Mouse (Mus musculus): ENCODE measurements around the gene Hinfp. TPM values are rescaled to one million over a fixed set of nuclear protein-coding genes. Genes with fewer than 3 reads are reported as not detected.
A peak's percentile ranks its signal among the peaks of the same experiment; 100 is the strongest.
"Not testable (repeated sequence)": the region's sequence is repeated elsewhere in the genome, so short reads cannot be mapped to it uniquely, and the experiment has no call there.

The Hinfp gene
- total RNA-seq (2021), result 10 to 100 TPM; 15.4 to 16.3 TPM

DNA sequence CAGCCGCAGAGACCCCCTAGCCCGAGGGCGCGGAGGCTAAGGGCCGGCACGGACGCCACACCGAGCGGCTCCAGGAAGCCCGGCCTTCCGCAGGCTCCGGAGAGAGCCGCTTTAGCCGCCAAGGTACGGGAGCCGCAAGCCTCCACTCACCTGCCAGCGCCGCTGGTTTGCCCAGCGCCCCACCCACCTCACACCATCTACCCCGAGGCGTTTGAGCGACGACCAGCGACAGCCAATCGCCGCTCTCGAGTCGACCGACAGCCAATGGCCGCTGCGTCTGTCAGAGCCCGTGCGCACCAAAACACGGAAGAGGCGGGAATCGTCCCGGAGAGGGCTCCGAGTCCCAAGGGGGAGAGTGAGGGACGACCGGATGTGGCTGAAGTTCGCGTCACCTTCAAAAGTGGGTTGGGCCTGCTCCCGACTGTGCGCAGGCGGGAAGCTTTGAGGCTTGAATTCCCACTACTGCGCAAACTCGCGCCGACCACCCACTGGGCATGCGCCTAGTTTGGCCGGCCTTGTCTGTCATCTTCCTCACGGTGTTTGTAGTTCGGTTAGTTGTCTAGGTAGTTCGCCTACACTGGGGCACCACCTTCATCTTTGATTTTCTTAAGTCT is at the start of gene Hinfp:
TSS of gene Hinfp (minus strand) at position 206 of the 614 bp plus-strand sequence.
- peak; percentile 98 for DNase-seq

GRCm38 (mm10) chr9:44353142-44353541 is 47.7 kb upstream of the Hinfp start:
- DNase-seq, result no peak

- no peak for DNase-seq
These were observed 46.9 kb upstream of the Hinfp start for GRCm38 (mm10) chr9:44352337-44352736.

DNA sequence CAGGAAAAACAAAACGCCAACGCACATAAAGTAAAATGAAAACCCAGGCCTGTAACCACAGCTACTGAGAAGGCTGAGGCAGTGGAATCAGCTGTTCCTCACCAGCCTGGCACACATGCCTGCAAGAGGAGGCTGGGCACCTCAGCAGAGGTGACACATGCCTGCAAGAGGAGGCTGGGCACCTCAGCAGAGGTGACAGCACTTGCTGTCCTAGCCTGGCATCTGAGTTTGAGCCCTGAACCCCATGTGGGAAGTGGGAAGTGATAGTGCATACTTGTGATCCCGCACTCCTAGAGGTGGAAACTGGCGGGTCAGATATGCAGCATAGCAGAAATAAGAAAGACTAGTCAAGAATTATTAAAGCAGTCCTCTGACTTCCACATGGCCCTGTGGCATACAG is 45.9 kb upstream of the Hinfp start:
- no peak for DNase-seq

DNA sequence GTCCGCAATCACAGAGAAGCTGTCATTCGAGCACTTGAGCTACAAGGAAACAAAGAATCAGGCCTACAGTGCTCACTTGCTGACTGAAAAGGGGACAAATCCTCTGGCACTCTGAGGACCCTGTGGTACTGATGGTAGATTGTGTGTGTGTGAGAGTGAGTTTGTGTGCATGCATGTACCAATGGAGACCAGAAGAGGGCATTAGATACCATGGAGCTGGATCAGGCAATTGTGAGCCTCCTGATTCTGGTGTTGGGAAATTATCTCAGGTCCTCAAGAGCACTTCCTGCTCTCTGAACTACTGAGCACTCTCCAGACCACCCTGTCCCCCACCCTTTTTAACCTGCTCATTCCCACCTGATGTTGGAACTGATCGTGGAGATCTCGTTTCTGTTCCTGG is 43.1 kb upstream of the Hinfp start:
- DNase-seq, result no peak

- no peak for DNase-seq
These were observed 42.1 kb upstream of the Hinfp start for GRCm38 (mm10) chr9:44347621-44348020.

DNA sequence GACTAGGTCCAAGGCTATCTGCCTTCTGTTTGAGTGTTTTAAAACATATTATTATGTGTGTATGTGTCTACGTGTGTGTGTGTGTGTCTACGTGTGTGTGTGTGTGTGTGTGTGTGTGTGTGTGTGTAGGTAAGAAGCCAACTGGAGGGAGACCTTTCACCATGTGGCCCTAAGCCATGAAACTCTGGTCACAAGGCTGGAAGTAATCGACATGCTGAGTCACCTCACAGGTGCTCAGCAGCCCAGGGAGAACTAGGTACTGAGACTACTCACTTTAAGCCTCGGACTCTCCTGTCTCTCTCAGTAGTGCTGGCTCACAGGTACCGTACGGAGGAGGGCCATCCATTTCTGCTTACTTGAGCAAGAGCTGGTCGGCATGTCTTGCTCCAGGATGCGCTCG is 41.7 kb upstream of the Hinfp start:
- no peak for DNase-seq

GRCm38 (mm10) chr9:44345570-44346433 is 40.3 kb upstream of the Hinfp start:
- DNase-seq, result no peak

GRCm38 (mm10) chr9:44343781-44344421 is 38.4 kb upstream of the Hinfp start, which contains the start of gene Hmbs:
Gene Hmbs (minus strand): TSS chr9:44344228.
- peak; percentile 91 for DNase-seq

DNA sequence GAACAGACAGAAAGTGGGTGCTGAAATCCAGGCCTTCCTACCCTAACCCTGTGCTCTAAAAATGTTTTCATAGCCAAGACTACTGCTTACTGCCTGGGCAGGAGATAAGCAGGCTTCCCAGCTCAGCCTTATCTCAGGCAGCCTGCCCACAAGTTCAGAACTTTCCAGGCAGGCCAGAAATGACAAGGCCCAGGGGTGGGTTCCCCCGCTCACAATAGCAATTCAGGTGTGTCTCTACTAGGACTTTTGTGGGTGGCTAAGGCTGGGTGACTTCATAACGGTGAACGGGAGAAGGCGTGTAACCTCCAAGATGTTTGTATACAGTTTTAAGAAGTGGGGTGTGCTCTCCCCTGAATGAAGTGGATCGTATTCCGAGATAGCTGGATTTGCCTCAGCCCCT is 37.8 kb upstream of the Hinfp start:
- DNase-seq, result peak; percentile 59

DNA sequence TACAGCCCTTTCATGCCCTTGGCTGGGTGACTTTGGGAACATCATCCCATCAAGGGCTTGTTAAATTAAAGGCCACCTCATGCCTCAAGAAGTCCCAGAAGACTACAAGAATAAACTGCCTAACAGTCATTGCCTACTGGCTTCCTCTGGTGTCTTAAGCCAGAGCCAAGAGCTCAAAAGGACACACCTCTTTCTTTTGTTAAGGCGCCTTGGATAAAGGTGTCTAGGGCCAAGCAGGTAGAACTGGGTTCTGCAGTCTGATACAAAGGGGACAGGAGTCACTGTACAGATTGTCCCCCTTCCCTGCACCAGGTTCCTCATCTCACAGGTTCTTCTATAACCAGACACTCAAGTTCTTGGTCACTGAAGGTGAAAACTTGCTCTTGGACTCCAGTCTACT is 37.1 kb upstream of the Hinfp start:
- DNase-seq, result no peak

DNA sequence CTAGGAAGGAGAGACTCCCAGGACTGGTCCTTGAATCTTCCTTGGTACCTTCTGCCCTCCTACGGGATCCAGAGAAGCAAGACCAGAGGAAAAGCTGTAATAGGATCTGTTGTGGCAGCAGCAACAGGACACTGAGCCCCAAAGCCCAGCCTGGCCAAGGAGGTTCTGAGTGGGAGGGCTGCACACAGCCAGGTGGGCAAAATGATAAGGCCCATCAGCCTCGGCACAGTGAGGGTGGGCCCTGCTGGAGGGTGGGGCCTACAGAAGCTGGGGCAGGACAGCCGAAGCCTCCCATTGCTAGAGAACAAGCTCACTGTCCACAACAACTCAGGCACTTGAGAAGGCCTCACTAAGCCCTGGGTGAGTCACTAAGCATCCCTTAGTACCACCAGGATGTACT is 36.7 kb upstream of the Hinfp start:
- no peak for DNase-seq

DNA sequence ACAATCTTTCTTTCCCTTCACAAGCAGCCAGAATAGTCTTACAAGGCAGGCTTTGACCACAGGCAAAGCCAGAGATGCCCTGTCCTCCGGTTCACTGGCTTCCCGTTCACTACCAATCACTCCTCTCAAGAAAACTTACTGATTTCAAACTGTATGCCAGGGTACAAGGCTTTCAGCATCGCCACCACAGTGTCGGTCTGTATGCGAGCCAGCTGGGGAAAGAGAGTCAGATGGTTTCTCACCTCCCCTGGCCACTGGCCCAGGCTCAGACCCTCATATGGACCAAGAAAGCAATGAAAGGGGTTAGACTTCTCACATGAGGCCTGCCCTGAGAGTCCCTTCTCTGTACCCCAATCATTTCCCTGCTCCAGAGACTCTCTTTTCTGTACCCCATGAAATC is 36.0 kb upstream of the Hinfp start:
- DNase-seq, result no peak

- no peak for DNase-seq
These were observed 33.1 kb upstream of the Hinfp start for GRCm38 (mm10) chr9:44338574-44338973.

GRCm38 (mm10) chr9:44337436-44338169 is 32.1 kb upstream of the Hinfp start:
- no peak for DNase-seq

- no peak for DNase-seq
These were observed 31.5 kb upstream of the Hinfp start for GRCm38 (mm10) chr9:44336964-44337363.

- DNase-seq, result not testable (repeated sequence)
These were observed 31.0 kb upstream of the Hinfp start for GRCm38 (mm10) chr9:44336513-44336912.

- no peak for DNase-seq
These were observed 30.6 kb upstream of the Hinfp start for GRCm38 (mm10) chr9:44336093-44336406.

GRCm38 (mm10) chr9:44335331-44336092 is 30.0 kb upstream of the Hinfp start:
- no peak for DNase-seq

- peak; percentile 98 for DNase-seq
These were observed 29.2 kb upstream of the Hinfp start, which contains the start of gene H2afx for GRCm38 (mm10) chr9:44334396-44335330. Gene H2afx (plus strand): TSS chr9:44334694.

Data from heart, postnatal 4 days (tissue).